Mouse (Mus musculus): ENCODE measurements around the gene Gm11733.

The Gm11733 gene

DNA sequence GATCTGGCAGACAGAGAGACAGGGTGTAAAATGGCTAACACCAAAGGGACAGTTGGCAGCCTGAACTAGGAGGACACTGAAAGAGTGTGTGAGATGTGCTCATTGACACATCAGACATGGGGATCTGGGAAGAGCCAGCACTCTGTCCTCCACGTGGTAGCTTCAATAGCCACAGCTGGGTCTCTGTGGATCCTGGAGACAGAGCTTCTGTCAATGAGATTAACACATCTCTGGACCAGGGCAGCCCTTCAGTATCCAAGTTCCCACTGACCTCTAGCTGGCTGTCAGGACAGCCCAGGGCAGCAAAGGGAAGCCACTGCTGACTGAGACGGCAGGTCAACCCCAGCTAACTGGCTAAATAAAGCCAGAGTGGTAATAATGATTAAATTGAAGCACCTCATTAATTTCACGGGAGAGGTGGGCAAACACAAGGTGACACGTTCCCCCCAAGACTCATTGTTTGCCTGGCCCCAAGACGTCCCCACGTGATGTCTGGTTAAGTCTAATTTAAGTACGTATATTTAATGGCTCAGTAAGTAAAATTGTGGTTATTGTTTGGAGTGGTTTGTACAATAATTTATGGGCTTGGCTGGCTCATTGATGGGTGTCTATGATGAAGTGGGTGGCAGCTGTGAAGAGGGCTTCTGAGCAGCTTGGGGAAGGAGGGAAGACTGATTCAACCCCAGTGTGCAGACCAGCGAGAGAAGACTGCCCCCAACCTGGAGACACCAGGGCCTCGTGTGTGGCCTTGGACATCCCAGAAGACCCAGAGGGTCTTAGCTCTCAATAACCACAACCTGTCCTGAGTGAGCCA is 51.5 kb downstream of the Gm11733 start:
- no peak for DNase-seq (ENCODE audit: low spot score)

GRCm38 (mm10) chr11:117536586-117536985 is 52.4 kb downstream of the Gm11733 start:
- DNase-seq (ENCODE audit: low spot score) = no peak
